Mouse (Mus musculus) granulocyte monocyte progenitor cell, adult 5-6 weeks (primary cell): ENCODE measurements at regions not wholly inside any gene's neighbourhood (a gene's known extent, or its start where the extent isn't known, plus 50 kb on each side); places are given as distances from the start of the nearest gene placed in this dataset.

Source experiments
- ATAC-seq: replicated peaks from 2 replicates; pipeline ENCODE4 v1.8.0; 2016; ENCODE audit warnings: mild to moderate bottlenecking, moderate TSS enrichment, inconsistent platforms; ENCODE audit not compliant: poor library complexity, severe bottlenecking

DNA sequence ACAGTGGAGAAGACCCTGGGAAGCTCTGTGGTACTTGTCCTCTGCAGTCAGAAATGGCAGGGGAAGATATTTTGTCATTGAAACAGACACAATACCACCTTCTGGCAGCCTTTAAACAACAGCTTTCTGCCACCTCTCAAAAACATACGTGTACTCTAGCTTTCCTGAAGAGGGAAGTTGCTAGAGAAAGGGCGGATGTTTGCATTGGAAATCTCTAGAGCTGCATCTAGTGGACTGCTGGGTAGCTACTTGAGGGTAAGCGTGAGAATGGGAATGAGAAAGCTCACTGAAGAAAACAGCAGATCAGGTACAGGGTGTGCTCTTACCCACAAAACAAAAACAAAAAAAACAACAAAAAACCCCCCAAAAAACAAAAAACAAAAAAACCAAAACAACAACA lies 61.4 kb upstream of the Eif4g2 start:
- no peak for ATAC-seq

- no peak for ATAC-seq
Measured at GRCm38 (mm10) chr7:111141285-111141965, 58.6 kb upstream of the Eif4g2 start.

GRCm38 (mm10) chr7:111138038-111138437 lies 55.2 kb upstream of the Eif4g2 start:
- no peak for ATAC-seq

DNA sequence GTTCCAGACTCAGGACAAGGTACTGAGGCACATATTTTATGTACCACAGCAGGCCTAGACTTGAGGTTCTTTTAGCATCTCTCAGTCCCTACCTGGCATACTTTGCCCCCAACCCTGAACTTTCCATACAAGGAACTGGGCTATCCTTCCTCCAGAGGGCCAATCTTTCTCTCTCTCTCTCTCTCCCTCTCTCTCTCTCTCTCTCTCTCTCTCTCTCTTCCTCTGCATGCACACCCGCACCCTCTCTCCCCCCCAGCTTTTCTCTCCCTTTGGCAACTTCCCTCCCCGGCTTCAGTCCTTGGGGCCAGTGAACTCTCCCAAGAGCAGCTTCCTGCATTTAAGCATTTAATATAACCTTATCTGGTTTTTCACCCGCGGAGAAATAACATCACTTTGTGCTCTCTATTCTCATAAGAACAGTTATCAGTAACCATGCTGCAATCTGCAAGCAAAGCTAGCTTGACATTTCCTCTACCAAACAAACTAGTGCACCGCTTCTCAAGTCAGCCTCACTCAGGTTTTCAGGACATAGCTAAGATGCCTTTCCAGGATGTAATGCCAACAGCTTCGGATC lies 53.3 kb upstream of the Eif4g2 start:
- ATAC-seq: no peak

DNA sequence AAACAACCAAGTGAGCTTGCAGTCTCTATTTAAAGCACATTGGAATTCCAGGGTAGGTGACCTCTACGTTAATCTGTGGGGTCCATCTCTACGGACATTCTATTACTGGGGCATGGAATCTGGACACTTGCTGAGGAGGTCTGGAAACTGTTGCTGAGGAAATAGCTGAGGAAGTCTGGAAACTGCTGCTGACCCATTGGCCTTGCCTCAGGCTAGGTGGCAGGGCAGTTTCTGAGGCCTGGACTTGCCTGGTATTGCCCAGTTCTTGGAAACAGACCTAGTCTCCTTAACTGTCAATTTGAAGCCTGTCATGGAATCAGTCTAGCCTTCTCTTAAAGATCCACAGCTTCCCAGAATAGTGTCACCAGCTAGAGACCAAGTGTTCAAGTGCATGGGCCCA lies 51.7 kb upstream of the Eif4g2 start:
- ATAC-seq: no peak
